Mouse (Mus musculus) spleen, adult 12 weeks (tissue): ENCODE measurements around the gene Gsdme.

Experiments
- DNase-seq: peaks from one replicate; pipeline ENCODE4 v3.0.0; 2022; ENCODE audit warnings: low spot score

Gene Gsdme

DNA sequence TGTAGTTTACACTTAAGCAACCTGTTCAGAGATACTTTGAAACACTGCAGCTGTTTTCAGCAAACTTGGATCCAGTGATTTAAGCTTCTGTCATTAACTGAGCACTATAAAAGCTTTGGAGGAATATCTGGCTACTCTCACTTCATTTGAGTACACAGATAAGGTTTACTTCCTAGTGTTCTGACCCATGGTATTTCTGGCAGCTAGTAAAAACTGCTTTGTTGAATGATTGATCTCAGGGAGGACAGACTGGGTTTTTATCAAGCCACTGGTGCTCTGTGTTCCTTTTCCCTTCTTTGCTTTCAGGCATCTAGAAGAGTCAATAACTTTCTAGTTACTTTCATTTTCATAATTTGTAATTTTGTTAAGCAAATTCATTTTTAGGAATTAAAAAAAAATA, 74.3 kb downstream of the Gsdme start:
- DNase-seq, result no peak

DNA sequence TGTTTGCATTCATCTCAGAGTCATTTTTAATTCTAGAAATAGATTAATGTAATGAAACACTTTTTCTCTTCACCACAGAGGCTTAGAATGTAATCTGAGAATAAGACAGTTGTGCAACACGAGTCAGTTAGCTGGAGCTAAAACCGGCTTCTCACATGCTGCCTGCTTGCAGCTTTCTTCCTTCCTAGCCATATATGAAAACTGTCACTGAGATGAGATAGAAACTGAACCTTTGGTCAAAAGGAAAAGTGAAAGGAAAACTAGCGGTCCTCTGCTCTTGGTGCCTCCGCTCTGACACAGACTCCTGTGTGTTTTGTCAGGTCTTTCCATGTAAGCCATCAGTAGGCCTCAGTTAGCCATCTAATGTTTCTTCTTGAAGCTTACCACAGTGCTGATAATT, 75.7 kb downstream of the Gsdme start:
- no peak for DNase-seq

DNA sequence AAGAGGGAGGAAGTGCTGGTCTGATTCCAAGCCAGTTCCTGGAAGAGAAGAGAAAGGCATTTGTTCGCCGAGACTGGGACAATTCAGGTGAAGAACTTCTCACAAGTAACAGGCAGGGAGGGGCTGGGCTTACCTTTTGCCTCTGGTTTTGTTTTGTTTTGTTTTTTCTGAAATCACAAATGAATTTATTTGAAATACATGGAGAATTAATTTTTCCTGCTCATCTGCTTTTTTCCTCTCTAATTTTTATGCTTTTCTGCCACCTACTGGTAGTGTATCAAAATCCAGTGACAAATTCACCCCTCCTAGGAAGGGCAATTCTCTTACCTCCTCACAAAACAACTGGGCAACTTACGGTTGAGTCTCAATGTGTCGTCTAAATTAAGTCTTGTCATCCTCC, 83.5 kb downstream of the Gsdme start:
- DNase-seq, result no peak

DNA sequence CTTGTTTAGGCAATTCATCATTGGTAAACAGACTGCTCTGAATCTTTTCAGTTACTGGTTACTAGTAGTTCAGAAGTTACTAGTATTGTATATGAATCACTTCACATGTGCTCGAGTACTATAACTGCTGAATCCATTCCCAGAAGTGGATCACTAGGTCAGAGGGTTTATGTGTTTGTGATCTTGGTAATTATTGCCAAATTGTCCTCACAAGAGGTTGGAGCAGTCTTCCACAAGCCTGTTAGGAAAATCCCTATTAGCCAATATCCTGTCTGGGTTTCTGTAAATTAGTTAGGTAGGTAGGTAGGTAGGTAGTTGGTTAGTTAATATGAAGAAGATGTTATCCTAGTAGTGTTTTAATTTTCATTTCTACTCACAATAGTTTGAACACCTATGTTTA, 87.9 kb downstream of the Gsdme start:
- DNase-seq, result no peak

DNA sequence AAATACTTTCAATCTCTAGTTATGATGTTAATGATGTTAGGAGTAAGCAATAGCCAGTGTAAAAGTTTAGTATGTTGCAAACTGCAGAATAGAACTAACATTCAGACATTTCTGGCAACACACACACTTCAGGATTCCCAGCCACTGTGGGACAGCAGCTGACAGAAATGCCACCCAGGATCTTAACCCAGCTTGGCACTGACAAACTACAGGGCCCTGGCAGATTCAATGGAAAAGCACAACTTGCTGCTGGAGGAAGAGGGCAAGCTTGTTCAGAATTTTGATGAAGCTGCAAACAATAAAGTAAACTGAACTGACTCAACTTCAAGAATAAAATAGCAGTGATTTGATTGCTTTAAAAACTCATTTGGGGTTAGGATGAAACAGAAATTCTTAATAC, 93.9 kb downstream of the Gsdme start:
- no peak for DNase-seq

DNA sequence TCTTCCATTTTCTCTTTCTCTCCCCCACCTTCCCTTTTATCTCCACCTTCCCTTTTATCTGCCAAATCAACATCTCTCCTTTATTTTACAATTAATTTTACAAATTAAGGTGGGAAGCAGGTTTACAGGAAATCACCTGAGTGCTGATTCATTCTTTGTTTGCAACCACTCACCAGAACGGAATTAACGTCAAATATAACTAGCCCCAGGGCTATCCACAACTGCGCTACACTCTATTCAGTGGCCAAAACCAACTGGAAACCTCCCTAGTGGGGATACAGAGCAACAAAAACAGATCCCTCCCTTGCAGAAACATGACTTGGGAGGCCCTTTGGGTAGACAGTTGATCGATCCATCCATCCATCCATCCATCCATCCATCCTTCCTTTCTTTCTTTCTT, 94.8 kb downstream of the Gsdme start:
- no peak for DNase-seq

DNA sequence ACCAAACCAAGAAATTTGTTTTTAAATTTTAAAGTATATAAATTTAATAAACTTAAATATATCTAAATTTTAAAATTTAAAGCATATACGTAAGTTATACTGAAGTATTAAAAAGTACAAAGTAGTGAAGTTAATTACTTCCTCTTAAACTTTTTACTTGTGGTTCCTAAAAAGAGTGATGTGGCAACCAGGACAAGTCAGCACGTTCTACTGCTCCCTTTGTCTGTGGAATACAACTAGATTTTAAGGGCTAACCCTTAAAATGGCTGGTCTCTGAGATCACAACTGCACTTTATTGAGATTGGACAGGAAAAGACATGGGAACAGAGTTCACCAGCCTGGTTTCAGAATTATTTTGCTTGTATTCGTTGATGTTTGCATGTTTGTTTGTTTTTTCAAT, 100.6 kb downstream of the Gsdme start:
- DNase-seq, result no peak

DNA sequence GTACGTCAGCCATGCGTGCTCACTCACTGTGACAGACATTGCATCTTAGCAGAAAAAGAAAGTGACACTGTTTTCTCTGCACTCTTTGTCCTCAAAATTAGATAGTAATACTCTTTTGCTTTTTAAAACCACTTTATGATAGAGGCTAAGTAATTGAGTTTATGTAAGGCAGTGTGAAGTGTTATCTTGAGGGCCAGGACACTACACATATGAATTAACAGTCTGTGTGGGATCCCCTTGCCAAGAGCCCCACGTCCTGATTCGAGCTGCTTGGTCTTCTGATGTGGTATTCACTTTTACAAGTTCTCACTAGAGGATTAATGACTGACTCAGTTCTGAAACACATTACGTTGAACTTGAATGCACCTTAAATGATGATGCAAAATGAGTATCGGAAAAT, 103.8 kb downstream of the Gsdme start:
- no peak for DNase-seq

DNA sequence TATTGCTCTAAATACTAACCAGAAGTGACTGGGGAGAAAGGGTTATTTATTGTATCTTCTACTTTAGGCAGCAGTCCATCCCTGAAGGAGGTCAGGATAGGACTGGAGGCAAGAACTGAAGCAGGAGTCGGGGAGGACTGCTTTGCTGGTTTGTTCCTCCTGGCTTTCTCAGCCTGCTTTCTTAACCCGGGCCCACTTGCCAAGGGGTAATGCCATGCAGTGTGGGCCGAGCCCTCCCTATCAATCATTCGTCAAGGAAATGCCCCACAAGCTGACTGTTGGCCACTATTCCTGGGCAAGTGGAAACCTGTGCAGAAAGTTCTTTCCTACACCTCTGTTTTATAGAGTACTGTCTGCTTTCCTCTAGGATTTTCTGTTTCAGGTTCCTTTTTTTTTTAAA, 114.3 kb downstream of the Gsdme start:
- no peak for DNase-seq

DNA sequence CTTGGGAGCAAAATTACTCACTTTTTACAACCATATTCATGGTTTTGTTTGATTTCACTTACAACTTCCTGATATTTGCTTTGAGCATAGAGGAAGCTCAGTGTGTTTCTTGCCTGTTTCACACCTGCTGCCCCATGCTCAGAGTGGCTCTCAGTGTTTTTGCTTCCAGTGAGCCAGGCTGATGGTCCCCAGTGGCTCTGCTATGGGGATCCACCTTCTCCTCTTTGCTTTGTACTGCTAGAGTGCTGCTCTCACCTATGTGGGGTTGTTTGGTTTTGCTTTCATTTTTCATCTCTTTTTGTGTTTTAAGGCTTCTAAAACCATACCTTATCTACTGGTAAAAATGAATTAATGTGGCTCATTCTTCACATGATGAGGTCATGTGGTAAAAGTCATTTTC, 117.5 kb downstream of the Gsdme start:
- no peak for DNase-seq

DNA sequence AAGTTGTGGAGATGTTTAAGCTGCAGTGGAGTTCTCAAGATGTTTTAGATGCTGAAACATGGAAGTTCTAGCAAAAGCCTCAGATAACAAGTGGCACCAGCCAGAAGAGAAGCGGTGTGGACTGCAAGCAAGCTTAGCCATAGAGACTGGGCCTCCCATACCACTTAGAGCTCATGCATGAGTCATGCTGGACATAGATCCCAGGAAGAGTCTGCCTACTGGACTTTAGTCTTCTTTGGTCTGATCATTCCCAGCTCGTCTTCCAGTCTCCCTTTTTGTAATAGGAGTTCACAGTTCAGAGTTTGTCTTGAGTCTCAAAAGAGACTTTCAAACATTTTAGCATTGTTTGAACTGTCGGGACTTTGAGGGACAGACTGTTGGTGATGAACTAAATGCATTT, 124.1 kb downstream of the Gsdme start:
- DNase-seq, result no peak
